Mouse (Mus musculus) cerebellum, adult 2 months (tissue): Measurements from ENCODE around the gene Atpif1.

Experiments
- CTCF ChIP-seq: fragments of 200-500 bp; IDR thresholded peaks from 2 replicates; pipeline ENCODE4 v1.5.1; 2011; ENCODE audit warnings: low read depth, mild to moderate bottlenecking, control low read depth, low read length, moderate library complexity, borderline replicate concordance; ENCODE audit not compliant: insufficient read depth
- POLR2A ChIP-seq: fragments of 200-500 bp; IDR thresholded peaks from 2 replicates; pipeline ENCODE4 v1.6.1; 2011; ENCODE audit warnings: low read length, control low read depth, borderline replicate concordance; ENCODE audit not compliant: insufficient read depth

GRCm38 (mm10) chr4:132569115-132569514 is 35.7 kb upstream of the Atpif1 start:
- TF ChIP-seq CTCF (no peak), POLR2A (no peak)
